ENCODE assay signal across 8 mouse cellular contexts in genomic region chr1:171280250-171280915, GRCm38 (mm10). TPM values are rescaled to one million over a fixed set of nuclear protein-coding genes. Genes with fewer than 3 reads are reported as not detected.
DNase-seq lines count a peak whose midpoint lies in the region; ATAC-seq and TF ChIP-seq lines count a peak whose summit lies in the region.

No protein-coding gene starts in this region.

- peaks cover 32% of the 10 kb centered on the region for H3K36me3 ChIP-seq in ES-E14 (ENCODE audit: control insufficient read depth, insufficient read depth, low read length, poor library complexity, severe bottlenecking)
- H3K36me3 ChIP-seq in forebrain, postnatal 0 days (ENCODE audit: insufficient read depth): peaks cover 46% of the 10 kb centered on the region
- peaks cover 34% of the 10 kb centered on the region for H3K36me3 ChIP-seq in kidney, postnatal 0 days (ENCODE audit: insufficient read depth, low read length)
- H3K36me3 ChIP-seq in midbrain, embryonic 13.5 days: peaks cover 64% of the 10 kb centered on the region

- no peaks in the 10 kb centered on the region for H3K27me3 ChIP-seq in forebrain, postnatal 0 days (ENCODE audit: insufficient read depth, low read length)
- no peaks in the 10 kb centered on the region for H3K27me3 ChIP-seq in kidney, postnatal 0 days (ENCODE audit: insufficient read depth, low read length)
- H3K27me3 ChIP-seq in midbrain, embryonic 13.5 days: no peaks in the 10 kb centered on the region

- in situ Hi-C loops in ES-E14 (cut with MboI; ENCODE audit: low sequenced_read_pairs in 2 of 2, unreplicated experiment in 2 of 2): no loop called here

- peak overlapping the region; percentile 63 to 71 for H3K4me3 ChIP-seq in ES-E14 (ENCODE audit: insufficient read depth in 1 of 2, low read depth in 1 of 2, low read length in 2 of 2, poor library complexity in 1 of 2, severe bottlenecking in 1 of 2)
- peak overlapping the region; percentile 60 for H3K4me3 ChIP-seq in forebrain, postnatal 0 days (ENCODE audit: low read depth, low read length)
- H3K4me3 ChIP-seq in kidney, postnatal 0 days (replicated peaks; ENCODE audit: low read depth, low read length): peak overlapping the region; percentile 55
- peak overlapping the region; percentile 66 for H3K4me3 ChIP-seq in midbrain, embryonic 13.5 days (replicated peaks)

- H3K9me3 ChIP-seq in ES-E14 (ENCODE audit: control insufficient read depth, insufficient read depth, low read depth, low read length): no peaks in the 10 kb centered on the region
- no peaks in the 10 kb centered on the region for H3K9me3 ChIP-seq in forebrain, postnatal 0 days (ENCODE audit: low read length)
- no peaks in the 10 kb centered on the region for H3K9me3 ChIP-seq in kidney, postnatal 0 days (replicated peaks; ENCODE audit: low read length)
- no peaks in the 10 kb centered on the region for H3K9me3 ChIP-seq in midbrain, embryonic 13.5 days

- peaks cover 0 to 11% of the 10 kb centered on the region in 2 experiments; a peak in 1 of 4 replicates for H3K4me1 ChIP-seq in ES-E14 (ENCODE audit: control insufficient read depth in 2 of 2, insufficient read depth in 2 of 2, low read length in 2 of 2, poor library complexity in 1 of 2)
- peaks cover 10% of the 10 kb centered on the region for H3K4me1 ChIP-seq in forebrain, postnatal 0 days (ENCODE audit: insufficient read depth)
- H3K4me1 ChIP-seq in kidney, postnatal 0 days (replicated peaks; ENCODE audit: insufficient read depth, low read length): peaks cover 6% of the 10 kb centered on the region; the same call in 1 of the 2 replicates
- peaks cover 31% of the 10 kb centered on the region for H3K4me1 ChIP-seq in midbrain, embryonic 13.5 days (replicated peaks)

- WGBS in forebrain, postnatal 0 days: 2% methylated on average over 25 of the region's 25 CpGs
- under 1% methylated on average over 25 of the region's 25 CpGs for WGBS in kidney, postnatal 0 days
- WGBS in midbrain, embryonic 13.5 days: 2% methylated on average over 25 of the region's 25 CpGs

- H3K27ac ChIP-seq in ES-E14 (ENCODE audit: insufficient read depth, low read depth, low read length, poor library complexity, severe bottlenecking): no peak overlapping the region
- H3K27ac ChIP-seq in forebrain, postnatal 0 days (ENCODE audit: low read depth, low read length): no peak overlapping the region
- peak overlapping the region; percentile 50 for H3K27ac ChIP-seq in kidney, postnatal 0 days
- H3K27ac ChIP-seq in midbrain, embryonic 13.5 days: no peak overlapping the region

- no peak for TF ChIP-seq CTCF in forebrain, postnatal 0 days (IDR thresholded peaks at IDR 0.05; ENCODE audit: low read depth)
- TF ChIP-seq CTCF in kidney, postnatal 0 days (IDR thresholded peaks at IDR 0.05; ENCODE audit: low read depth): no peak

- DNase-seq in cerebellum, postnatal 10 days: peak; percentile 14 to 48
- DNase-seq in ES-E14 (ENCODE audit: low read depth, low spot score): no peak
- DNase-seq in forebrain, postnatal 0 days: no peak
- DNase-seq in kidney, postnatal 0 days (ENCODE audit: low spot score): no peak
- DNase-seq in frontal cortex, postnatal 36 days (ENCODE audit: low spot score in 2 of 2): no peak
- DNase-seq in gastrocnemius, postnatal 4 days (ENCODE audit: low spot score in 2 of 2): no peak

- peak overlapping the region; percentile 90 for H3K4me2 ChIP-seq in forebrain, postnatal 0 days (ENCODE audit: low read depth)
- H3K4me2 ChIP-seq in kidney, postnatal 0 days (ENCODE audit: low read length): peak overlapping the region; percentile 74
- peak overlapping the region; percentile 91 for H3K4me2 ChIP-seq in midbrain, embryonic 13.5 days (replicated peaks)

- peak overlapping the region; percentile 65 for H3K9ac ChIP-seq in ES-E14 (ENCODE audit: insufficient read depth, low read depth, low read length, poor library complexity, severe bottlenecking)
- H3K9ac ChIP-seq in forebrain, postnatal 0 days: peak overlapping the region; percentile 56
- H3K9ac ChIP-seq in kidney, postnatal 0 days (ENCODE audit: low read depth, low read length): peak overlapping the region; percentile 67
- H3K9ac ChIP-seq in midbrain, embryonic 13.5 days (replicated peaks): peak overlapping the region; percentile 78

- ATAC-seq in cerebellum, adult (ENCODE audit: insufficient number of reproducible peaks, low FRiP score, low TSS enrichment): no peak
- ATAC-seq in forebrain, postnatal 0 days: no peak
- peak; percentile 8 for ATAC-seq in kidney, postnatal 0 days (replicated peaks; ENCODE audit: low FRiP score, low read depth)
- peak; percentile 28 for ATAC-seq in midbrain, embryonic 13.5 days

TF ChIP-seq in ES-E14, 5 proteins besides CTCF, POLR2A, EP300 and RAD21:
- TF ChIP-seq HCFC1 (IDR thresholded peaks at IDR 0.05; ENCODE audit: borderline replicate concordance, insufficient read depth, low read length) (no peak), MAFK (IDR thresholded peaks at IDR 0.05; ENCODE audit: insufficient read depth, low read depth, low read length) (no peak), ZNF384 (IDR thresholded peaks at IDR 0.05; ENCODE audit: low read depth, low read length) (no peak), ZC3H11A (IDR thresholded peaks at IDR 0.05; ENCODE audit: borderline replicate concordance, low read depth, low read length) (no peak), CHD2 (IDR thresholded peaks at IDR 0.05; ENCODE audit: low read depth, low read length) (no peak)

RNA-seq across cellular contexts. Expression of gene Ppox, which starts 0.6 kb away (rescaled TPM):
- total RNA-seq in ES-E14 (2012; rRNA removed): 15.5 and 23.6 TPM in 2 replicates
- total RNA-seq in forebrain, postnatal 0 days (2014; rRNA removed): 26.6 and 30.6 TPM in 2 replicates
- 21.1 and 23.3 TPM in 2 replicates for polyA plus RNA-seq in forebrain, postnatal 0 days (2015; fragmentation: Nextera tagmentation; extraction: Ambion mirVana)
- polyA plus RNA-seq in kidney, postnatal 0 days (2015; fragmentation: Nextera tagmentation; extraction: Ambion mirVana): 46.4 and 48.2 TPM in 2 replicates
- polyA plus RNA-seq in midbrain, embryonic 13.5 days (2015; fragmentation: Nextera tagmentation; extraction: Ambion mirVana): 56.0 and 56.4 TPM in 2 replicates
- 10 to 100 TPM; 22.6 to 25.8 TPM for total RNA-seq in gastrocnemius, postnatal 4 days (2021)

RNA-seq across cellular contexts. Expression of gene Usp21, which starts 7.4 kb away (rescaled TPM):
- 23.1 and 30.7 TPM in 2 replicates for total RNA-seq in ES-E14 (2012; rRNA removed)
- total RNA-seq in forebrain, postnatal 0 days (2014; rRNA removed): 56.8 and 66.5 TPM in 2 replicates
- 66.4 and 80.4 TPM in 2 replicates for polyA plus RNA-seq in forebrain, postnatal 0 days (2015; fragmentation: Nextera tagmentation; extraction: Ambion mirVana)
- polyA plus RNA-seq in kidney, postnatal 0 days (2015; fragmentation: Nextera tagmentation; extraction: Ambion mirVana): 59.4 and 63.3 TPM in 2 replicates
- polyA plus RNA-seq in midbrain, embryonic 13.5 days (2015; fragmentation: Nextera tagmentation; extraction: Ambion mirVana): 112 and 121 TPM in 2 replicates
- total RNA-seq in gastrocnemius, postnatal 4 days (2021): 10 to 100 TPM; 22.2 to 22.3 TPM

RNA-seq across cellular contexts. Expression of gene B4galt3, which starts 10.3 kb away (rescaled TPM):
- 35.8 and 51.0 TPM in 2 replicates for total RNA-seq in ES-E14 (2012; rRNA removed)
- total RNA-seq in forebrain, postnatal 0 days (2014; rRNA removed): 75.1 and 99.3 TPM in 2 replicates
- 104 and 115 TPM in 2 replicates for polyA plus RNA-seq in forebrain, postnatal 0 days (2015; fragmentation: Nextera tagmentation; extraction: Ambion mirVana)
- polyA plus RNA-seq in kidney, postnatal 0 days (2015; fragmentation: Nextera tagmentation; extraction: Ambion mirVana): 63.9 and 72.0 TPM in 2 replicates
- polyA plus RNA-seq in midbrain, embryonic 13.5 days (2015; fragmentation: Nextera tagmentation; extraction: Ambion mirVana): 99.0 and 99.8 TPM in 2 replicates
- total RNA-seq in gastrocnemius, postnatal 4 days (2021): 10 to 100 TPM; 18.5 to 19.5 TPM

RNA-seq across cellular contexts. Expression of gene Ufc1, which starts 14.4 kb away (rescaled TPM):
- total RNA-seq in ES-E14 (2012; rRNA removed): 59.1 and 78.8 TPM in 2 replicates
- total RNA-seq in forebrain, postnatal 0 days (2014; rRNA removed): 96.6 and 123 TPM in 2 replicates
- polyA plus RNA-seq in forebrain, postnatal 0 days (2015; fragmentation: Nextera tagmentation; extraction: Ambion mirVana): 133 and 150 TPM in 2 replicates
- 133 and 136 TPM in 2 replicates for polyA plus RNA-seq in kidney, postnatal 0 days (2015; fragmentation: Nextera tagmentation; extraction: Ambion mirVana)
- 112 and 126 TPM in 2 replicates for polyA plus RNA-seq in midbrain, embryonic 13.5 days (2015; fragmentation: Nextera tagmentation; extraction: Ambion mirVana)
- total RNA-seq in gastrocnemius, postnatal 4 days (2021): 10 to 100 TPM; 88.1 to 89.8 TPM

RNA-seq across cellular contexts. Expression of gene Ndufs2, which starts 29.2 kb away (rescaled TPM):
- 175 and 229 TPM in 2 replicates for total RNA-seq in ES-E14 (2012; rRNA removed)
- 203 and 270 TPM in 2 replicates for total RNA-seq in forebrain, postnatal 0 days (2014; rRNA removed)
- 219 and 243 TPM in 2 replicates for polyA plus RNA-seq in forebrain, postnatal 0 days (2015; fragmentation: Nextera tagmentation; extraction: Ambion mirVana)
- 375 and 405 TPM in 2 replicates for polyA plus RNA-seq in kidney, postnatal 0 days (2015; fragmentation: Nextera tagmentation; extraction: Ambion mirVana)
- polyA plus RNA-seq in midbrain, embryonic 13.5 days (2015; fragmentation: Nextera tagmentation; extraction: Ambion mirVana): 231 and 234 TPM in 2 replicates
- total RNA-seq in gastrocnemius, postnatal 4 days (2021): 100 to 1,000 TPM; 471 to 503 TPM

Comparison
In these comparisons a context has a peak if more than half of its experiments do, and no peak if none do; other contexts are left out.
1. DNase-seq: peak in cerebellum, postnatal 10 days (2 of 2); none in ES-E14 (single experiment), forebrain, postnatal 0 days (single experiment), kidney, postnatal 0 days (single experiment), frontal cortex, postnatal 36 days (0 of 2) and gastrocnemius, postnatal 4 days (0 of 2).
2. ATAC-seq: peak in kidney, postnatal 0 days (single experiment) and midbrain, embryonic 13.5 days (single experiment); none in cerebellum, adult (single experiment) and forebrain, postnatal 0 days (single experiment).
3. Peak in every context shown above with its lines, with median percentiles within 50 percentile points of each other: H3K4me3 ChIP-seq, H3K9ac ChIP-seq and H3K4me2 ChIP-seq.